Mouse (Mus musculus) spleen, adult 12 weeks (tissue): ENCODE data around the gene Ube2s.
A peak's percentile ranks its signal among the peaks of the same experiment; 100 is the strongest.
"Not testable (repeated sequence)": the region's sequence is repeated elsewhere in the genome, so short reads cannot be mapped to it uniquely, and the experiment has no call there.

Experiments used
- DNase-seq: peaks from one replicate; pipeline ENCODE4 v3.0.0; 2022; ENCODE audit warnings: low spot score

The Ube2s gene

DNA sequence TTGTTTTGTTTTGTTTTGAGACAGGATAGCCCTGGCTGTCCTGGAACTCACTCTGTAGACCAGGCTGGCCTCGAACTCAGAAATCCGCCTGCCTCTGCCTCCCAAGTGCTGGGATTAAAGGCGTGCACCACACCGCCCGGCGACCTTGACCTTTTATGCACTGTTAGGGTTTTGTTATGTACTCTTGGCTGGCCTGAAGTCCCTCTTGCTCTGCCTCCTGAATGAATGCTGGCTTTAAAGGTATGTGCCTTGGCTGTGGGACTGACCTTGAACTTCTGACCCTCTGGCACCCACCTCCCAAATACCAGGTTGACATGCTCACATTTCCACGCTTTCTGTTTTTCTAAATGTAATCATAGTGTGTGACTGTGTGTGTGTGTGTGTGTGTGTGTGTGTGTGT is 8.5 kb upstream of the Ube2s start:
- DNase-seq: not testable (repeated sequence)

DNA sequence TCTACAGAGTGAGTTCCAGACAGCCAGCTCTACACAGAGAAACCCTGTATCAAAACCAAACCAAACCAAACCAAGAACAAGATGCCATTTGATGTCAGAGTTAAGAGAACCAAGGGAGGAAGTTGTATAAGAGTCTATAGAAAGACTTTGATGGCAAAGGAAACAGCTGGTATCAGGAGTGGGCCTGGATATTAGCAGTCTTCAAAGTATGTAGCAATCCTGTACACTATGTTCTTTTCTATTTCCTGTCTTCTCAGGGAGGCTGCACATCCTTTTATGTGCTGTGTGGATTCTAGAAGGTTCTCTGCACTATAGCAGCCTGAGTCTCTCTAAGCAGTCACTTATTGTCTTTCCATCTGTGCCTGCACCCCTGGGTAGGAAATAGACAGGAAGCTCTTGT is 4.2 kb upstream of the Ube2s start:
- no peak for DNase-seq

DNA sequence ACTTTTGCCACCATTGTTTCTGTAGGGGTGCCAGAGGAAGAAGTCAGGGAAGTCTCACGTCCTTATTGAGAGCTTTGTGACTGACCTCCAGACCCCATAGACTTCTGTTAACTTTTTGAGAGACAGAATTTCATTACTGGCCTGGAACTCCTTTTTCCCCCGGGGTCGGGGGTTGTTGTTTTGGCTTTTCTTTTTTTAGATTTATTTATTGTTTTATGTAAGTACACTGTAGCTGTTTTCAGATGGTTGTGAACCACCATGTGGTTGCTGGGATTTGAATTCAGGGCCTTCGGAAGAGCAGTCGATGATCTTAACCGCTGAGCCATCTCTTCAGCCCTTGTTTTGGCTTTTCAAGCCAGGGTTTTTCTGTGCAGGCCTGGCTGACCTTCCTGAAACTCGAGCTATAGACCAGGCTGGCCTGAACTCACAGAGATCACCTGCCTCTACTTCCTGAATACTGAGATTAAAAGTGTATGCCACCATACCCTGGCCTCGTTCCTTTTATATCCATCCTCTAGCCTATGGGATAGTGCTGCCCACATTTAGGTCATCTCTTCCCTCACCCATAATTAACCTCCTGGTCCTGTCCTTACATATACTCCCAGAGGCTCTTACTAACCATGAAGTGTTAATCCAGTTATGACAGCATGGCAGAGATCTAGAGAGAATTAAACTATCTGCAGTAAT is 858 bp upstream of the Ube2s start:
- peak; percentile 21 for DNase-seq

DNA sequence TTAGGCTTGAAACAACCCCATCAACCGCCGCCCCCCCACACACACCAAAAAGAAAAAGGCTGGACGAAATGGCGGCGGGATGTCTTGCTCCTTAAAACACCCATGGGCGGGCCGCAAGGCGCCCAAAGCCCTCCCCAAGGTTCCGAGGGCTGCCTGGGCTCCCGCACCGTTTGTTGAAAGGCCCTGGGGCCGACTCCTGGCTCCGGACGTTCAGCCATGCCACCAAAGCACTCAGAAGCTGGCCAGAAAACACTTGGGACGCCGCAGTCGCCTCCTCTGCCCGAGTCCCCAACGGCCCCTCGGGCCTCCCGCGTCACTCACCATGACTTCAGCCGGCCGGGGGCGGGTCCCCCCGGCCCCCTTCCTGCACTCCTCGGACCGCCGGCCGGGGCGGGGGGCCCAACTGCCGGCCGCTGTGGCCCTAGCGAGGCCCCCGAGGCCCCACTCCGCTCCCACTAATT is 518 bp downstream of the Ube2s start:
- peak; percentile 19 for DNase-seq

DNA sequence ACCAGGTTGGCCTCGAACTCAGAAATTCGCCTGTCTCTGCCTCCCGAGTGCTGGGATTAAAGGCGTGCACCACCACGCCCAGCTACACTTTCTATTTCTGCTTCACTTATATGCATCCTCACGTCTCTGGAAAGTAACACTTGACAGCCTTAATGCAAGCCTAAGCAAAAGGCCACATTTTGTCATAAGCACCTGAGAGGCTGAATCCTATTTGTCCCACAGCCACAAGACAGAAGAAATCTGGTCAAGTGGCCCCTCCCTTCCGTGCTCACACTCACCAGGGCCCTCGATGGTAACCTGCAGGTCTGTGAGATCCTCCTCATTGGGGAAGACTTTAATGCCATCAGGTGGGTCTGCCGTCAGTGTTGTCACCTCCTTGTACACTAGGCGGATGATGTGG is 1.3 kb downstream of the Ube2s start:
- DNase-seq: not testable (repeated sequence)

DNA sequence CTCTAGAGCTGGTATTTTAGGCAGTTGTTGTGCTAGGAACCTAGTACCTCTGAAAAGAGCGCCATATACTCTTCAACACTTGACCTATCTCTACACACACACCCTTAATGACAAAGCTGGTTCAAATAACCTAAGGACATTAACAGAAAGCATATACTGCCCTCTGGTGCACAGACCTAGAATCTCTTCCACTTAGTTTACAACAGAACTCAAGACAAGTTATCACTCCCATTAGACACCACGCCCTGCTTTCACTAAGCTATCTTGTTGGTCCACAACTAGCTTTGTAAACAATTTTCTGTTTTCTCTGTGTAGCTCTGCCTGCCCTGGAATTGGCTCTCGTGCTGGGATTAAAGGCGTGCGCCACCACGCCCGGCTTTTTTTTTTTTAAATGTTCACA is 5.7 kb downstream of the Ube2s start:
- no peak for DNase-seq

DNA sequence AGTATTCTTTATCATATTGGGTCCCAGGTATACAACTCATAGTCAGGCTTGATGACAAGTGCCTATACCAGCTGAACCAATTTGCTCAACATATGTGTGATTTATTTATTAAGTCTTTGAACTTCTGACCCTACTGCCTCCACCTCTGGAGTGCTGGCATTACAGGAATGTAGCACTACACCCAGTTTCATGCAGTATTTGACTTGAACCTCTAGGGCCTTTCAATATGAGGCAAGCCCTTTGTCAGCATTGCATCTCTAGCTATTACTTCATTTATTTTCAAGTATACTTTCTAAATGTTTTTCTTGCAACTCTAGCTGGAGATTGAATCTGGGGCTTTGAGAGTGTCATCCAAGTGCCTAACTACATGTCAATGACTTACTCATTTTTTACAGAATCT is 10.1 kb downstream of the Ube2s start:
- DNase-seq: no peak

DNA sequence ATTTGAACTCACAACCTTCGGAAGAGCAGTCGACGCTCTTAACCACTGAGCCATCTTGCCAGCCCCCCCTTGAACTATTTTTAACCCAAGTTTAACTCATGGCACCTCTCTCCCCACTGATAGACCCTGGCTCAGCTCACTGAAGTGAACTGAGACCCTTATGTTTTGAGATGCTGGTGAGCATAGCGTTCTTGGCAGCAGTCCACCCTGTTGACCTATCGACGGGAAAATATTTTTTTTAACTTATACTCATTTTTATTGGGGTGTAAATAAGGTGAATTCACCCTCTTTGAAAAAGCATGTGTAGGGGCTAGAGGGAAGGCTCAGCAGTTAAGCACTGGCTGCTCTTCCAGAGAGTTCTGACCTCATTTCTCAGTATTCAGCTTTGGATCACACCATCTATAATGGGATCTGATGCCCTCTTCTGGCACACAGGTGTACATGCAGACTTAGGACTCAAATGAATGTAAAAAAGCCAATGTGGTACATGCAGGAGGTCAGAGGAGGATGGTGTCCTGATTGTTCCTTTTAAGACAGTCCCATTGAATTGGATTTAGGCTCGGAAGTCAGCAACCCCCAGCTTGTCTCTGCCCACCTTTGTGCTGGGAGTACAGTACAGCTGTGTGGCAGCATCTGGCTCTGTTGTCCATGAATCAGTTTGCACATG is 16.5 kb downstream of the Ube2s start:
- DNase-seq: no peak

DNA sequence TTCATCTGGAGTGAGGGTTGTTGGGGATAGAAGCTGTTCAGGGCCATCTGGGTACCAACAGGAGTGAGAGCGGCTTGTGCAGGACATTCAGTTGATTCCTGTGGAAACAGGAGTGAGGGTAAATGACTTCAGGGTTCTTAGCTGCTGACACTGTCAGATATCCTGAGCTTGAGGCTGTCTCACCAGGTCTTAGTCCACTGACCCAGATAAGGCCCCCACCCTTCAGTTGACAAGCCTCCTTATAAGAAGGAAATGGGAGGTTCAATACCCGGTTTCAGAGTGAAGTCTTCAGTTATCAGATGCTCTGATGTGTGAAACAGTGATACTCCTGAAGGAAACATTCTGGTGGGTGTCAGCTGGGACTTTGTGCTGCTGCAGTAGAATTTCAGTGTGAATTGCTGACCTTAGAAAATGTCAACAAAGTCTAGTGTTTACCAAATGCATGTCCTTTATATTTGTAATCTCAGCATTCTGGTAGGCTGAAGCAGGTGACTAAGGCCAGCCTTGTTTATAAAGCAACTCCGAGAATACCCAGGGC is 17.7 kb downstream of the Ube2s start:
- no peak for DNase-seq

DNA sequence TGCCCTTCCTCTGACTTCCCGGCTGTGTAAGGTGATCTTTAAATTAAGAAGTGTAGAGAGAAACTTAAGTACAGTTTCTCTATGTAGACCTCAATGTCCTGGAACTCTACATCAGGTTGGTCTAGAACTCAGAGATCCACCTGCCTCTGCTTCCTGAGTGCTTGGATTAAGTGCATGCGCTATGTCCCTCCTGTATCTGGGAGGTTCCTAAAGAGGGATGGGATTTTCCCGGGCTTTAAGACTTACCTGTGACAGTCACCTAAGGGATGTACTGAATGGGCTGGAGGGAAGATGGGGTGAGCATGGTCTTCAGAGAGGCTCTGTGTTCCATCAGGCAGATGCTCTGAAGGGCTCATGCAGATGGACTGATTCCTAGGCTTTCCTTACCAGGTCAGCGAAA is 18.7 kb downstream of the Ube2s start:
- DNase-seq: no peak

DNA sequence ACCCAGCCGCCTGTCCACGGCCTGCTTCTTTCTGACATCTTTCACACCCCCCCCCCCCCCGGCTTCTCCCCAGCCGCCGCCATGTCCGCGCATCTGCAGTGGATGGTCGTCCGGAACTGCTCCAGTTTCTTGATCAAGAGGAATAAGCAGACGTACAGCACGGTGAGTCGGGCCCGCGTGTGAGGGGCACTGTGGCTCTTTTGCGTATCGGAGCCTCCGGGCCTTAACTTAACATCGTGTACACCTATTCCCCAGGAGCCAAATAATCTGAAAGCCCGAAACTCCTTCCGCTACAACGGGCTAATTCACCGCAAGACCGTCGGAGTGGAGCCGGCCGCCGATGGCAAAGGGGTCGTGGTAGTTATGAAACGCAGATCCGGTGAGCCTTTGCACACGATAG is 19.1 kb downstream of the Ube2s start:
- not testable (repeated sequence) for DNase-seq

DNA sequence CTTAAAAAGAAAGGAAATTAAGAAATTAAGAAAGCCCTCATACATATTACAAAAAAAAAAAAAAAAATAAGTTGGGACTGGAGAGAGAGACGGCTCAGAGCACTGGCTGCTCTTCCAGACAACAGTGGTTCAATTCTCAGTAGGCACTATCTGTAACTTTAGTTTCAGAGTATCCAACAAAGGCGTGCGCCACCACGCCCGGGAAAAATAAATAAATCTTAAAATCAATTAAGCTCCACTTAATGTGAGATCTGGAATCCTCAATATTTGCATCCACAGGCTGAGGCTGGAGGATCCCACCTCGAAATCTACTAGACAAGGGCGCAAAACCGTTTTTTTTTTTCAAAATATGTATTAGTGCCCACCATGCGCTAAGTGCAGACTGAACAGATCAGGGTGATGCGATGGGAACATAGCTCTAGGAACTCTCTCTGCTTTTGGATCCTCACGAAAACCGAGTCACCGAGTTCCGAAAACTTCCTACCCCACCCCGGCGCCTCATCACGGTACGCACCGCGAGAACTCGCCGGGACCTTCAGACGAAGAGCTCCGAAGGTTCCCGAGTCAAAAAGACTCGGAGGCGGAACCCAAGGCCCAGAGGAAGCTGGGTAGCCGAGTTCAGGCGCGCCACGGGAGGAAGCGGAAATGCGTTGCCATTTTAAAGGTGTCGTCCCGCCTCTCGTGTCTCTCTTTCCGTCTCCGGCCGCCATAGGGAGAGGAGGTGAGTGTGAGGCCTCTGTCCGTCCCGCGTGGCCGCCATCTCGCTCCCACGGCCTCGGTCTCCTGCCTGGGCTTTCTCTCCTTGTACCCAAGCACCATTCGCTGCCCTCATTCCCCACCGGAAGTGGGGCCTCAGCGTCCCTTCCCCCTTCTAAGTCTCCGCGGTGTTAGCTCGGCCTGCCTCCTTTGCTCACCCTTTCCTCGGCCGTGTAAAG is 19.8 kb downstream of the Ube2s start, which contains the start of gene Rpl28:
Gene Rpl28 (plus strand): TSS at position 597 of the 935 bp plus-strand sequence.
- peak; percentile 86 for DNase-seq

DNA sequence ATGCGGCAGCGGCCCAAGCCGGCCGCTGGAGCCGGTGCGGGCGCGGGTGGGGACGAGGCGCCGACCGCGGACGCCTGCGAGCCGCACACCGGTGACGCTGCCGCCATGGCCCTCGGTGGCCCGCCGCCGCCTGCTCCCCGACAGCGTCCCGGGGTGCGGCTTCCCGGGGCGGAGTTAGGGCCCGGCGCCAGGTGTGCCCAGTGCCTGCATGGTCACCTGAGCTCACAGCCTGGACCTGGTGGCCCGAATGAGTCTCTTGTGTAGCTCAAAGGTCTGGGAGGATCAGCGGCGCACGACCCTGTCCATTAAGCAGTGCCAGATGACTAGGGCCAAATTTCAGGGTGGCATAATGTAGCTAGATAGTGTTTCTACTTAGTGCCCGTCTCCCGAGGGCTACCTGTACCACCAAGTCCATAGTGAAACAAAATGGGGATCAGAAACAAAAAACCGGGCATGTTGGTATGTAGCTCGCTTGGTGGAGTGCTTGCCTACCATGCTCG is 22.9 kb downstream of the Ube2s start, which contains the start of gene Tmem238:
Gene Tmem238 (minus strand): TSS at position 221 of the 500 bp plus-strand sequence.
- DNase-seq: peak; percentile 47

DNA sequence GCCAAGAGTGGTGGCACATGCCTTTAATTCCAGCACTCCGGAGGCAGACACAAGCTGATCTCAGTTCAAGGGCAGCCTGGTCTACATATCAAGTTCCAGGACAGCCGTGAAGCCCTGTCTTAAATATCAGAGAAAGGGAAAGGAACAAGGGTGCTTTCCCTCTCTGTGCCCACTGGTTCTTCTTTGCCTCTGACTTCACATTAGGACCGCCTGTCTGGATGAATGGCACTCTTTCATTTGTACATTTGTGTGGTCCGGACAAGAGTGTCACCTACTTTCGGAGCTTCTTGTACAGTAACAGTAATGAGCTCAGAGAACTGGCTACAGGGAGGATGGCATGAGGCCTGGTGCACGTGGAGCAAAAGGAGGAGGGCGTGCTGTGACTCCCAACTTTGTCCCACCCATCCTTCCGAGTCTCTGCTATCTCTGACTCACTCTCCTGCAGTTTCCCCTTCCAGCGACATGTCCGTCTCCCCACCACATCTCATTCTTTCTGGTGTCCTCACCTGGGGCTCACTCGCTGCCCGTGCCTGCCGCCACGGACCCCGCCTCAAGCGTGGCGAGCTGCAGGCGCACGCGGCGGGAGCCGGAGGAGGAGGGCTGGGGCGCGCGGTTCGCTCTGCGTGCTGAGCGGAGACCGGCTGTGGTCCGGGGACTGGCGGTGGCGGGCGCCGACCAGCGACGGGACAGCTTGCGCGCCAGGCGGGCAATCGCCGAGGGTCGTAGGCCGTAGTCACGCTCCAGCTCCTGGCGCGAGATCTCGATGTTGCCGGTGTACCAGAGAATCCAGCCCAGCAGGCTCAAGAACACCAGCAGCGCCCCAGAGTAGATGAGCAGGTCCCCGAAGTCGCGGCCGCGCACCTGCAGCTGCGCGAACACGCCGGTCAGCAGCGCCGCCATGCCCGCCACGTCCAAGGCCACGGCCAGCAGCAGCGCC is 23.6 kb downstream of the Ube2s start:
- DNase-seq: peak; percentile 48

DNA sequence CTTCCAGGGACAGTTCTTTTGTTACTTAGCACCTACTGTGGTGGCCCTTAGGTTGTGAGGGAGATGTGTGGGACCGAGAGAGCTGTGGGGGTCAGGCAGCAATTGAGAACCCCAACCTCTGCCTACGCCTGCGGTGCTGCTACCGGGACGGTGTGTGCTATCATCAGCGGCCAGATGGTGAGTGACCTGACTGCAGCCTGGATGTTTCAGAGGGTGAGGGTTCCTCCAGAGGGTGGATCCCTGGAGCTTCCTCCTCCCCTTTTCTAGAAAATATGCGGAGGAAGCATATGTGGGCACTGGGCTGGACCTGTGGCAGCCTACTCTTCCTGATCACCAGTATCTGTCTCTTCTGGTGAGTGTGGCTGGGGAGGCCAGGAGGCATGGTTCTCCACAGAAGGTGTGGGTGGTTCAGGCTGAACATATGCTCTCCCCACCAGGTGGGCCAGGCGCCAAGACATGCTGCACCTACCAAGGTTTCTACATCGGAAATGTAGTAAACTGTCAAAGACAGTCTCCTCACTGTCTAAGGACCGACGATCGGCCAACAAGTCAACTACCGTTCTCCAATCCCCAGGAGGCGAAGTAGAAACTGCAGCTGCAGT is 28.6 kb downstream of the Ube2s start:
- DNase-seq: no peak

DNA sequence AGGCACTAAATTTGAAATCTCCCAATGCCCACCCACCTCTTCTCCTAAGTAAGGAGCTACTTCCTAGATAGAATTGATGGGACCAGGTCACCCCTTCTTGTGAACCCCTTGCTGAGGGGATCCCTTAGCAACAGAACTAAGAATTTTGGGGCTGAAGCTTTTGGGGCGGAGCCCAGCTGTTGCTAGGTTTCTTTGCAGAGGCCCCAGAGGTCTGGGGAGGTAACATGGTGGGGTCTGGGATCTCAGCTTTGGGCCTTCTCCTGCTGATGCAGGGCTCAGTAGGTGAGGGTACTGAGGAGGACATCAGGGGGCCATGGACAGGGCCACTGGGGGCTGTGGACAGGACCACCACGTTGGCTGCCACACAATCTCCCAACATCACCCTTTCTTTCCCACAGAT is 29.6 kb downstream of the Ube2s start, which contains the start of the genes Il11 and Tmem190:
Gene Il11 (minus strand): TSS at position 101 of the 400 bp plus-strand sequence.
Gene Tmem190 (plus strand): TSS at position 179 of the 400 bp plus-strand sequence.
- DNase-seq: no peak

DNA sequence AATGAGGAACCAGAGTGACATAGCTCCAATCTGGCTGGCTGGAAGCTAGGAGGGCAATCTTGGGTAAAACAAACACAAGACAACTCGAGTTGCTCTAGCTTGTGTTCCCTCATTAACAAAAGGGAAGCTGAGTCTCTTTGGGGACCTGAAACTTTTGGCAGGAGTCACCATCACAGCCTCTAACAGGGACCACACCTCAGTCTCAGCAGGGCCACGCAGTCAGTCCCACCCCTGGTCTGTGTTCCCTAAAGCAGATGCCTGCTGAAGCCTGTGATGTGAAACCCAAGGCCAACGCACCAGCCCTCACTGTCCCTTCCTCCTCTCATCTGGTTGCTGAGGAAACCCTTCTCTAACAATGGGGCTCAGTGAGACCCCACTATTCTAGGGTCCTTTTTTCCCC is 30.3 kb downstream of the Ube2s start:
- no peak for DNase-seq

DNA sequence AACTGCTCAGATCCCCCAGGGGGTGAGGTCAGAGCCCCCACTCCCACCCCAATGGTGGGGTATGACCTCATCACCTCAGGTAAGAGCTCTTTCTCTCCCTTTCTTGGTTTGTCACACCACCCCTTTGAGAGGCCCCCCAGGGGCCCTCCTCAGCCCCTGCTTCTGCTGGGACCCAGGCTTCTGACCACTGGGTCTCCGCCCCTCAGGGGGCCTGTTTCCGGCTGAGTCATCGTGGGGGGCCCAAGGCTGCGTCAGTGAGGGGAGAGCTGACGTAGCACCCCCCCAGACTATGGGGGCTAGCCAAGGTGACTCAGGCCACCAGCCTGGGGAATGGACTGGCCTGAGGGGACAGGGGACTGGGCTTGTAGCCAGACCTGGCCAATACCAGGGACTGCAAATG is 32.5 kb downstream of the Ube2s start:
- DNase-seq: no peak

DNA sequence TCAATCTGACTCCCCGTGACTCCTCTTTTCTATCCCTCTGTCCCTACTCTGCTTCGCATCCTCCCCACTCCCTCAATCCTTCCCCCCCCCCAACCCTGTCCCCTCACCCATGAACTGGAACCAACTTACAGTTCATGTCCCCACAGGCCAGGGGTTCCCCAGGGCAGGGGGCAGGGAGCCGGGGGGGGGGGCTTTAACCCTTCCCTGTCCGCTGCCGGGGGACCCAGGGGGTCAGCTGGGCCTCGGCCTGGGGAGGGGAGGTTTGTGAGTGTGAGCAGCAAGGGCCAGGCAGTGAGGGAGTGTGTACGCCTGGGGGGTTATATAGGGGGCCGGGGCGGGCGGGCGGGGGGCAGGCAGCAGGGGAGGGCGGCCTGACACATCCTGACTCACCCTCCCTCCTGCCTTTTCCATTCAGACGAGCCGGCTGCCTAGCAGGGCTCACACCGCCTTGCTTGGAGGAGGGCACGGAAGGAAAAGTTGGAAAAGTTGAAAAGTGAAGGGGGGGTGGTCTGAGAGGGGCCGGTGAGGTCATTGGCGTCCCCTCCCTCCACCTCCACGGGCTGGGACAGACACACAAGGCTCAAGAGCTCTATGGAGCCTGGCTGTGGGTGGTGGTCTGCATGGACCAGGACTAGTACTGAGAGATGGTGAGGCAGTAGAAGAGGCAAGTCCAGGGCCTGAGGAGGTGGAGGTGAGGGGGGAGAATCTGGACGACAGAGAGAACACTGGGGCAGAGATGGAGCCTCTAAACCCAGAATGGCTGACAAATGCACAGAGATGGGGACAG is 34.3 kb downstream of the Ube2s start:
- DNase-seq: no peak
